In genomic region chr2:163939522-163939921, GRCm38 (mm10) we compare ENCODE assay signal across 11 mouse cellular contexts. TPM values are rescaled to one million over a fixed set of nuclear protein-coding genes. Genes with fewer than 3 reads are reported as not detected.
A peak's percentile ranks its signal among the peaks of the same experiment; 100 is the strongest.
DNase-seq lines count a peak whose midpoint lies in the region; ATAC-seq and TF ChIP-seq lines count a peak whose summit lies in the region.
"Had no signal": no experiment of that assay in that cellular context is flagged by ENCODE, and none has a peak within 500 bp of the region (broad histone marks: within the 10 kb centered on the region; RNA-seq: fewer than 3 reads in every experiment).

No protein-coding gene starts in this region.

- peak; percentile 73 for DNase-seq in midbrain, embryonic 14.5 days
- DNase-seq in midbrain, embryonic 10.5 days (ENCODE audit: low spot score), result no peak
- peak; percentile 92 for DNase-seq in cerebellum, adult 11-12 months
- peak; percentile 47 for DNase-seq in heart, adult 8-10 months (ENCODE audit: low spot score)
- DNase-seq in left cerebral cortex, postnatal 4 days, result peak; percentile 65
- DNase-seq in thymus, postnatal 0 days (ENCODE audit: low spot score), result no peak
- no peak for DNase-seq in urinary bladder, adult 18-20 months (ENCODE audit: low spot score in 2 of 2)
- no peak for DNase-seq in stomach, postnatal 0 days (ENCODE audit: low spot score)

- H3K9ac ChIP-seq in midbrain, embryonic 14.5 days (replicated peaks; ENCODE audit: low read length), result peak overlapping the region; percentile 34; the same call in 1 of the 2 replicates
- H3K9ac ChIP-seq in stomach, postnatal 0 days (ENCODE audit: low read length), result no peak overlapping the region
- H3K9ac ChIP-seq: limb, embryonic 12.5 days; neural tube, embryonic 12.5 days had no signal

- TF ChIP-seq CTCF in stomach, postnatal 0 days (IDR thresholded peaks at IDR 0.05; ENCODE audit: low read depth), result no peak

- H3K4me1 ChIP-seq in midbrain, embryonic 14.5 days (ENCODE audit: control insufficient read depth, insufficient read depth, low read length), result no peaks in the 10 kb centered on the region
- no peaks in the 10 kb centered on the region for H3K4me1 ChIP-seq in midbrain, embryonic 10.5 days
- no peaks in the 10 kb centered on the region for H3K4me1 ChIP-seq in stomach, postnatal 0 days (replicated peaks; ENCODE audit: control insufficient read depth, insufficient read depth)
- H3K4me1 ChIP-seq: limb, embryonic 12.5 days; neural tube, embryonic 12.5 days had no signal

- H3K27me3 ChIP-seq in midbrain, embryonic 14.5 days (ENCODE audit: control insufficient read depth, insufficient read depth, low read length), result no peaks in the 10 kb centered on the region
- H3K27me3 ChIP-seq in midbrain, embryonic 10.5 days (ENCODE audit: low read depth, poor library complexity, severe bottlenecking), result no peaks in the 10 kb centered on the region; the same call in 1 of the 2 replicates
- no peaks in the 10 kb centered on the region for H3K27me3 ChIP-seq in stomach, postnatal 0 days (ENCODE audit: control insufficient read depth, insufficient read depth, low read length)
- H3K27me3 ChIP-seq: neural tube, embryonic 12.5 days had no signal

- H3K4me2 ChIP-seq in midbrain, embryonic 14.5 days (ENCODE audit: low read length), result peak overlapping the region; percentile 24; the same call in 1 of the 2 replicates
- no peak overlapping the region for H3K4me2 ChIP-seq in stomach, postnatal 0 days (replicated peaks; ENCODE audit: low read depth)
- H3K4me2 ChIP-seq: limb, embryonic 12.5 days; neural tube, embryonic 12.5 days had no signal

- 34% methylated on average over 8 of the region's 8 CpGs for WGBS in midbrain, embryonic 14.5 days
- 48% methylated on average over 8 of the region's 8 CpGs for WGBS in midbrain, embryonic 10.5 days
- 37% methylated on average over 8 of the region's 8 CpGs for WGBS in stomach, postnatal 0 days

- intact Hi-C loops in left cerebral cortex, postnatal 4 days (cut with DNase I), result no loop called here

- no peaks in the 10 kb centered on the region for H3K9me3 ChIP-seq in midbrain, embryonic 14.5 days (ENCODE audit: control insufficient read depth, low read length)
- H3K9me3 ChIP-seq in midbrain, embryonic 10.5 days (replicated peaks), result no peaks in the 10 kb centered on the region
- no peaks in the 10 kb centered on the region for H3K9me3 ChIP-seq in stomach, postnatal 0 days (ENCODE audit: control insufficient read depth, low read length)
- H3K9me3 ChIP-seq: G1E; limb, embryonic 12.5 days; neural tube, embryonic 12.5 days had no signal

- ATAC-seq in midbrain, embryonic 14.5 days (ENCODE audit: low FRiP score, low TSS enrichment), result no peak
- ATAC-seq in stomach, postnatal 0 days (ENCODE audit: low FRiP score, low TSS enrichment), result no peak

- no peaks in the 10 kb centered on the region for H3K36me3 ChIP-seq in midbrain, embryonic 14.5 days (ENCODE audit: control insufficient read depth, insufficient read depth, low read length)
- no peaks in the 10 kb centered on the region for H3K36me3 ChIP-seq in midbrain, embryonic 10.5 days
- H3K36me3 ChIP-seq in stomach, postnatal 0 days (ENCODE audit: control insufficient read depth, insufficient read depth, low read length), result no peaks in the 10 kb centered on the region
- H3K36me3 ChIP-seq: G1E; limb, embryonic 12.5 days; neural tube, embryonic 12.5 days had no signal

- H3K27ac ChIP-seq in midbrain, embryonic 14.5 days (replicated peaks; ENCODE audit: low read depth, low read length), result 0 out of 2 replicates have a peak overlapping the region, but pooled peaks have one; percentile 26
- H3K27ac ChIP-seq in midbrain, embryonic 10.5 days (replicated peaks), result no peak overlapping the region
- no peak overlapping the region for H3K27ac ChIP-seq in stomach, postnatal 0 days (replicated peaks)
- H3K27ac ChIP-seq: limb, embryonic 12.5 days; neural tube, embryonic 12.5 days had no signal

- H3K4me3 ChIP-seq in midbrain, embryonic 14.5 days (replicated peaks; ENCODE audit: low read depth, low read length), result no peak overlapping the region
- no peak overlapping the region for H3K4me3 ChIP-seq in midbrain, embryonic 10.5 days
- no peak overlapping the region for H3K4me3 ChIP-seq in stomach, postnatal 0 days (ENCODE audit: low read depth, low read length)
- H3K4me3 ChIP-seq: limb, embryonic 12.5 days; neural tube, embryonic 12.5 days had no signal

- no peak for TF ChIP-seq EP300 in stomach, postnatal 0 days (optimal IDR thresholded peaks at IDR 0.05)

RNA-seq across cellular contexts. Expression of gene Rims4, which starts 21.0 kb away (rescaled TPM):
- polyA plus RNA-seq in midbrain, embryonic 14.5 days (2014; fragmentation: Nextera tagmentation; extraction: Ambion mirVana), result 6.2 and 11.8 TPM in 2 replicates
- polyA plus RNA-seq in midbrain, embryonic 10.5 days (2016; fragmentation: Nextera tagmentation; extraction: Ambion mirVana), result 0.98 and 2.1 TPM in 2 replicates
- total RNA-seq in heart, adult 8-10 months (2022), result 1 to 10 TPM; 1.6 to 2.6 (median 1.8) TPM
- total RNA-seq in left cerebral cortex, postnatal 4 days (2021), result 10 to 100 TPM; 69.5 to 72.9 TPM
- not detected in 2 replicates for polyA plus RNA-seq in thymus, postnatal 0 days (2015; fragmentation: Nextera tagmentation; extraction: Ambion mirVana)
- polyA plus RNA-seq in stomach, postnatal 0 days (2015; fragmentation: Nextera tagmentation; extraction: Ambion mirVana), result 0.22 and 0.41 TPM in 2 replicates
- polyA plus RNA-seq: G1E had no signal

RNA-seq across cellular contexts. Expression of gene Ywhab, which starts 55.2 kb away (rescaled TPM):
- 394 and 437 TPM in 2 replicates for polyA plus RNA-seq in midbrain, embryonic 14.5 days (2014; fragmentation: Nextera tagmentation; extraction: Ambion mirVana)
- 322 and 331 TPM in 2 replicates for polyA plus RNA-seq in midbrain, embryonic 10.5 days (2016; fragmentation: Nextera tagmentation; extraction: Ambion mirVana)
- 10 to 100 TPM; 66.1 to 76.5 (median 72.0) TPM for total RNA-seq in heart, adult 8-10 months (2022)
- total RNA-seq in left cerebral cortex, postnatal 4 days (2021), result 100 to 1,000 TPM; 454 to 464 TPM
- 265 and 278 TPM in 2 replicates for polyA plus RNA-seq in thymus, postnatal 0 days (2015; fragmentation: Nextera tagmentation; extraction: Ambion mirVana)
- polyA plus RNA-seq in stomach, postnatal 0 days (2015; fragmentation: Nextera tagmentation; extraction: Ambion mirVana), result 186 and 189 TPM in 2 replicates

Comparison
In these comparisons a context has a peak if more than half of its experiments do, and no peak if none do; other contexts are left out.
1. DNase-seq: peak in midbrain, embryonic 14.5 days (single experiment), cerebellum, adult 11-12 months (single experiment), heart, adult 8-10 months (single experiment) and left cerebral cortex, postnatal 4 days (single experiment); none in midbrain, embryonic 10.5 days (single experiment), thymus, postnatal 0 days (single experiment), urinary bladder, adult 18-20 months (0 of 2) and stomach, postnatal 0 days (single experiment).